13 mouse cellular contexts compared by ENCODE assay signal in the genomic region with DNA sequence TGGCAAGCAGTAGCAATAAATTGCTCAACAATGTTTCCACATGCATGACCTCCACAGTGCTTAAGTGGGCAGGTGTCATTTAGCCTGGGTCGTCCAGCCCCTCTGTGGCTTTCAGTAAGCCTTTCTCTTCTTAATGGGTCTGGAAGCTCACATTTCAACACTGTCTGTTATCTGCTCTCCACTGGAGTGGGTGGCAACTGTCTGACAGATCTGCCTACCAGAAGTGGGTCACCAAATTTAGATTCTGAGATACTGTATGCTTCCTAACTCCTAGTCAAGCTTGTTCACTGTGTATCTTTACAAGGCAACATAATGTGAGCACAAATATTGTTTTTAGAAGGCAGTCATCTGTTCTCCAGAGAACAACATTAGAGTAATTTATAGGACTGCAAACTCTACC. TPM values are rescaled to one million over a fixed set of nuclear protein-coding genes. Genes with fewer than 3 reads are reported as not detected.
DNase-seq lines count a peak whose midpoint lies in the region; ATAC-seq and TF ChIP-seq lines count a peak whose summit lies in the region.
"Had no signal": no experiment of that assay in that cellular context is flagged by ENCODE, and none has a peak within 500 bp of the region (broad histone marks: within the 10 kb centered on the region; RNA-seq: fewer than 3 reads in every experiment).

No protein-coding gene starts in this region.

- no peaks in the 10 kb centered on the region for H3K36me3 ChIP-seq in heart, embryonic 15.5 days
- peaks cover 20% of the 10 kb centered on the region for H3K36me3 ChIP-seq in limb, embryonic 14.5 days (ENCODE audit: control insufficient read depth, insufficient read depth, low read length)
- no peaks in the 10 kb centered on the region for H3K36me3 ChIP-seq in myocyte (ENCODE audit: control insufficient read depth, insufficient read depth)

- peak; percentile 66; the same call in 1 of the 2 replicates for ATAC-seq in heart, embryonic 15.5 days (replicated peaks; ENCODE audit: insufficient number of reproducible peaks, insufficient read depth, low FRiP score, low read depth)
- peak; percentile 48; the same call in 1 of the 2 replicates for ATAC-seq in limb, embryonic 14.5 days (ENCODE audit: low FRiP score, low read depth)
- ATAC-seq: forebrain, embryonic 13.5 days had no signal

- H3K4me1 ChIP-seq in heart, embryonic 15.5 days (replicated peaks): peaks cover 14% of the 10 kb centered on the region
- no peaks in the 10 kb centered on the region for H3K4me1 ChIP-seq in limb, embryonic 14.5 days (ENCODE audit: control insufficient read depth, insufficient read depth, low read length)
- H3K4me1 ChIP-seq: forebrain, embryonic 13.5 days had no signal

- H3K9me3 ChIP-seq in heart, embryonic 15.5 days (replicated peaks): no peaks in the 10 kb centered on the region
- H3K9me3 ChIP-seq in limb, embryonic 14.5 days (ENCODE audit: control insufficient read depth, low read length): no peaks in the 10 kb centered on the region
- H3K9me3 ChIP-seq: forebrain, embryonic 13.5 days had no signal

- no peaks in the 10 kb centered on the region for H3K79me2 ChIP-seq in myocyte (ENCODE audit: control insufficient read depth, insufficient read depth)

- no peak for TF ChIP-seq POLR2A in limb, embryonic 14.5 days (IDR thresholded peaks at IDR 0.05; ENCODE audit: borderline replicate concordance, extremely low read depth, insufficient read depth, insufficient read length)
- no peak for TF ChIP-seq POLR2A in myocyte (IDR thresholded peaks at IDR 0.05; ENCODE audit: insufficient read length, low read depth)

- H3K4me2 ChIP-seq in heart, embryonic 15.5 days: no peak overlapping the region
- H3K4me2 ChIP-seq in limb, embryonic 14.5 days (replicated peaks; ENCODE audit: low read depth, low read length, severe bottlenecking): no peak overlapping the region
- H3K4me2 ChIP-seq in myocyte (ENCODE audit: low read depth): no peak overlapping the region
- H3K4me2 ChIP-seq: forebrain, embryonic 13.5 days had no signal

- H3K27ac ChIP-seq in heart, embryonic 15.5 days: no peak overlapping the region
- no peak overlapping the region for H3K27ac ChIP-seq in limb, embryonic 14.5 days (replicated peaks; ENCODE audit: low read depth, low read length)
- H3K27ac ChIP-seq: forebrain, embryonic 13.5 days had no signal

- H3K4me3 ChIP-seq in heart, embryonic 15.5 days: no peak overlapping the region
- no peak overlapping the region for H3K4me3 ChIP-seq in limb, embryonic 14.5 days (replicated peaks; ENCODE audit: low read length)
- no peak overlapping the region for H3K4me3 ChIP-seq in myocyte
- H3K4me3 ChIP-seq: forebrain, embryonic 13.5 days had no signal

- 14% methylated on average over 1 of the region's 1 CpGs for WGBS in heart, embryonic 15.5 days
- WGBS in limb, embryonic 14.5 days: 19% methylated on average over 1 of the region's 1 CpGs

- no peak overlapping the region for H3ac ChIP-seq in myocyte (ENCODE audit: control insufficient read depth, insufficient read length)

- H3K27me3 ChIP-seq in heart, embryonic 15.5 days: no peaks in the 10 kb centered on the region
- no peaks in the 10 kb centered on the region for H3K27me3 ChIP-seq in limb, embryonic 14.5 days (ENCODE audit: control insufficient read depth, insufficient read depth, low read length)
- no peaks in the 10 kb centered on the region for H3K27me3 ChIP-seq in myocyte (ENCODE audit: control insufficient read depth, insufficient read depth, insufficient read length)
- H3K27me3 ChIP-seq: forebrain, embryonic 13.5 days had no signal

- H3K9ac ChIP-seq in heart, embryonic 15.5 days: no peak overlapping the region
- no peak overlapping the region for H3K9ac ChIP-seq in limb, embryonic 14.5 days (ENCODE audit: low read depth, low read length, severe bottlenecking)
- H3K9ac ChIP-seq: forebrain, embryonic 13.5 days had no signal

- DNase-seq in heart, adult 11 months: no peak
- peak; percentile 33 to 46 for DNase-seq in right cerebral cortex, adult 2 months (ENCODE audit: low spot score in 2 of 2)
- DNase-seq in right cerebral cortex, postnatal 4 days: no peak
- no peak for DNase-seq in limb, embryonic 14.5 days (ENCODE audit: low spot score)
- DNase-seq in adipocyte (ENCODE audit: low spot score): no peak
- no peak for DNase-seq in natural killer cell, adult 2 months (ENCODE audit: low spot score in 2 of 2)
- DNase-seq: kidney, postnatal 36 days; left cerebral cortex, postnatal 4 days had no signal

TF ChIP-seq in myocyte, 11 proteins besides CTCF, POLR2A, EP300 and RAD21:
- 0 out of 2 replicates have a peak, but pooled peaks have one; percentile 28 for TF ChIP-seq CEBPB (IDR thresholded peaks at IDR 0.05; ENCODE audit: insufficient read depth, poor library complexity, severe bottlenecking)
- TF ChIP-seq E2F4 (IDR thresholded peaks at IDR 0.05; ENCODE audit: insufficient read depth): no peak

RNA-seq across cellular contexts. Expression of gene Svip, which starts 23.5 kb away (rescaled TPM):
- polyA plus RNA-seq in heart, embryonic 15.5 days (2015; fragmentation: Nextera tagmentation; extraction: Ambion mirVana): 7.7 and 9.4 TPM in 2 replicates
- 2.9 and 3.3 TPM in 2 replicates for polyA plus RNA-seq in limb, embryonic 14.5 days (2012; rRNA removed)
- 5.9 TPM in 2 replicates for polyA plus RNA-seq in limb, embryonic 14.5 days (2014; fragmentation: Nextera tagmentation; extraction: Ambion mirVana)
- polyA plus RNA-seq in myocyte (2012; fragmentation: generic; extraction: Trizol): 0.80 TPM

RNA-seq across cellular contexts. Expression of gene 1700015G11Rik, which starts 33.2 kb away (rescaled TPM):
- polyA plus RNA-seq in heart, embryonic 15.5 days (2015; fragmentation: Nextera tagmentation; extraction: Ambion mirVana): not detected in 2 replicates
- not detected in 2 replicates for polyA plus RNA-seq in limb, embryonic 14.5 days (2012; rRNA removed)
- not detected in 2 replicates for polyA plus RNA-seq in limb, embryonic 14.5 days (2014; fragmentation: Nextera tagmentation; extraction: Ambion mirVana)
- not detected for polyA plus RNA-seq in myocyte (2012; fragmentation: generic; extraction: Trizol)
- polyA plus RNA-seq: brain, embryonic 14.5 days; forebrain, embryonic 13.5 days; neural tube, embryonic 11.5 days had no signal

Comparison
In these comparisons a context has a peak if more than half of its experiments do, and no peak if none do; other contexts are left out.
1. DNase-seq: peak in right cerebral cortex, adult 2 months (2 of 2); none in heart, adult 11 months (single experiment), right cerebral cortex, postnatal 4 days (single experiment), limb, embryonic 14.5 days (single experiment), adipocyte (single experiment) and natural killer cell, adult 2 months (0 of 2).